Mouse (Mus musculus): ENCODE data around the gene Clpx. TPM values are rescaled to one million over a fixed set of nuclear protein-coding genes. Genes with fewer than 3 reads are reported as not detected.
"Not testable (repeated sequence)": the region's sequence is repeated elsewhere in the genome, so short reads cannot be mapped to it uniquely, and the experiment has no call there.

Clpx gene
- total RNA-seq, 2 experiments from 2014 or later: 30.4 to 30.8 TPM

GRCm38 (mm10) chr9:65288252-65288651, 5.8 kb upstream of the Clpx start:
- not testable (repeated sequence) for DNase-seq (ENCODE audit: low spot score in 2 of 2)

GRCm38 (mm10) chr9:65289988-65290387, 4.1 kb upstream of the Clpx start:
- no peak for DNase-seq (ENCODE audit: low spot score in 2 of 2)

- DNase-seq (ENCODE audit: low spot score in 2 of 2): no peak
These were observed 1.6 kb upstream of the Clpx start for GRCm38 (mm10) chr9:65292421-65292820.

- no peak for DNase-seq (ENCODE audit: low spot score in 2 of 2)
These were observed 941 bp upstream of the Clpx start for GRCm38 (mm10) chr9:65293119-65293518.

GRCm38 (mm10) chr9:65293580-65293972, 484 bp upstream of the Clpx start:
- no peak for DNase-seq (ENCODE audit: low spot score in 2 of 2)

GRCm38 (mm10) chr9:65294716-65295378, 787 bp downstream of the Clpx start:
- no peak for DNase-seq (ENCODE audit: low spot score in 2 of 2)

- no peak for DNase-seq (ENCODE audit: low spot score in 2 of 2)
These were observed 3.0 kb downstream of the Clpx start for GRCm38 (mm10) chr9:65297056-65297455.

- no peak for DNase-seq (ENCODE audit: low spot score in 2 of 2)
These were observed 4.7 kb downstream of the Clpx start for GRCm38 (mm10) chr9:65298761-65299160.

- no peak for DNase-seq (ENCODE audit: low spot score in 2 of 2)
These were observed 5.6 kb downstream of the Clpx start for GRCm38 (mm10) chr9:65299650-65300049.

GRCm38 (mm10) chr9:65302327-65302983, 8.4 kb downstream of the Clpx start:
- no peak for DNase-seq (ENCODE audit: low spot score in 2 of 2)

GRCm38 (mm10) chr9:65303586-65303985, 9.5 kb downstream of the Clpx start:
- DNase-seq (ENCODE audit: low spot score in 2 of 2): no peak

- no peak for DNase-seq (ENCODE audit: low spot score in 2 of 2)
These were observed 10.2 kb downstream of the Clpx start for GRCm38 (mm10) chr9:65304300-65304699.

GRCm38 (mm10) chr9:65306672-65307071, 12.6 kb downstream of the Clpx start:
- DNase-seq (ENCODE audit: low spot score in 2 of 2): no peak

- no peak for DNase-seq (ENCODE audit: low spot score in 2 of 2)
These were observed 14.0 kb downstream of the Clpx start for GRCm38 (mm10) chr9:65308011-65308410.

GRCm38 (mm10) chr9:65312669-65313357, 18.8 kb downstream of the Clpx start:
- no peak for DNase-seq (ENCODE audit: low spot score in 2 of 2)

- DNase-seq (ENCODE audit: low spot score in 2 of 2): no peak
These were observed 19.8 kb downstream of the Clpx start for GRCm38 (mm10) chr9:65313846-65314245.

- DNase-seq (ENCODE audit: low spot score in 2 of 2): no peak
These were observed 28.3 kb downstream of the Clpx start for GRCm38 (mm10) chr9:65322255-65322900.

GRCm38 (mm10) chr9:65325971-65326370, 31.9 kb downstream of the Clpx start:
- DNase-seq (ENCODE audit: low spot score in 2 of 2): no peak

GRCm38 (mm10) chr9:65327371-65327770, 33.3 kb downstream of the Clpx start:
- no peak for DNase-seq (ENCODE audit: low spot score in 2 of 2)

GRCm38 (mm10) chr9:65333958-65334357, 39.9 kb downstream of the Clpx start:
- DNase-seq (ENCODE audit: low spot score in 2 of 2): no peak

GRCm38 (mm10) chr9:65339146-65339545, 45.1 kb downstream of the Clpx start:
- no peak for DNase-seq (ENCODE audit: low spot score in 2 of 2)

- no peak for DNase-seq (ENCODE audit: low spot score in 2 of 2)
These were observed 46.4 kb downstream of the Clpx start for GRCm38 (mm10) chr9:65340414-65340813.
